Mouse (Mus musculus) retina, postnatal 7 days (tissue): ENCODE measurements around the gene Adam22.

Experiments used
- DNase-seq: peaks from one replicate; pipeline ENCODE4 v3.0.0-alpha.2; 2012; ENCODE audit warnings: low read depth, low spot score

The Adam22 gene

DNA sequence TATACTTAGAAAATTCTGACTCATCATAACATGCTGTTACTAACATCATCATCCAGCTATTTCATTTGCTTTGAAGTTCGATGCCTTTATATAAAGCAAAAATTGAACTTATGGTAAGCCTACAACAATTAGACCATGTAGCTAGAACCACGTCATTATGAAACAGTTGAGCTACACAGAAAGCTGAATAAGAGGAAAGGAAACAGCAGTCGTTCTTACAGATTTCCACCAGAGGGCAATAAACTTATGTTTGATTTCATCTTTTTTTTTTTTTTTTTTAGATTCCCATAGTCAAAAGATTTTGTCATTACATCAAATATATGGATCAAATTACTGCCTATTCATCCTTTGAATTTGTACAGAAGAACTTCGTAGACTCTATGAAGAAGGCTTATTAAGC, 203.2 kb downstream of the Adam22 start:
- DNase-seq: no peak

DNA sequence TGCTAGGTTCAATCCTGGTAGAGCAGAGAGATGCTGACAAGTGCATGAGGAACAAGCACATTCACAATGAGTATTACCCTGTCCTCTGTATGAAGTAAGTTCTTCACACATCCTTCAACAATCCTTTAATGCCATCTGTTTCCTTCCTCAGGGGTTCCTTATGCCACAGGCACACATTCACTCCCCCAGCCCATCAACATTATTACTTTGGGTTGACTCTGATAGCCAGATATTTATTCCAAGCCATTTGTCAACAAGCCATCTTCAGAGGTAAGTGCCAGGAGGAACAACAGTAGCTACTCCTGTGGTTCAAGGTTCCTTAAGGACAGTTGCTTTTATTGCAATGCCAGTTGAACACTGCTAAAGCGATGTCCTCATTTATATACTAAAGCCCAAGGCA, 216.3 kb downstream of the Adam22 start:
- DNase-seq: no peak

DNA sequence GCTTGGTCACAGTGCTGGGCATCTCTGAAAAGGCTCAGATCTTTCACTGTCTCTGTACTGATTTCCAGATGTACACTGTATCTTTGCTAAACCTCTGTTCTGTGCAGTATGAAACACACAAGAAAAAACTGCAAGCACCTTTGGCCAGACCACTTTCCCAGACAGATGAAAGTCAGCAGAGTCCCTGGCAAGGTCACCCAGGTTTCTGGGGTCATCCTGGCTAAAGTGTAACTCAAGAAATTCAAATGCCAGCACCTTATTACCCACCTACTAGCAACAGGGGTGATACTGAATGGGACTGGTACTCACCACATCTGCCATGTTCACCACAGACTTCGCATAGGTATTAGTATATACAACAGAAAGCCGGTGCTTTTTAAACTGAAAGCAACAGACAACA, 221.8 kb downstream of the Adam22 start:
- DNase-seq: no peak

DNA sequence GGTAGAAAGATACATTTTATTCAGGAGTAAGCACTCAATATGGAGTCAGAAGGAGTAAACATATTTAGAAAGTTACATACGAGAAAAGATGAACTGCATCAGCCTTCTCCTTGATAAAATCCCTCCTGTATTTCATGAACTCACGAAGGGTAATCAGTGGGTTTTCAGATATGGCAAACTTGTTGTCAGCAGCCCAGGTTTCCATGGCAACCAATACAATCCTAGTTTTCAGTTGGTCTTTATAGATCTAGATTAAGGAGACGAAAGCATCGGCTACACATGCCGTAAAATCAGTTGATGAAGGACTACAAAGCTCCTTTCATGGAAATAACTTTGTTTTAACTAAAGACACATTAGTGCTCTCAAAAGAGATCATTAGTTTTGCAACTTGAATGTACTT, 222.5 kb downstream of the Adam22 start:
- DNase-seq: no peak

DNA sequence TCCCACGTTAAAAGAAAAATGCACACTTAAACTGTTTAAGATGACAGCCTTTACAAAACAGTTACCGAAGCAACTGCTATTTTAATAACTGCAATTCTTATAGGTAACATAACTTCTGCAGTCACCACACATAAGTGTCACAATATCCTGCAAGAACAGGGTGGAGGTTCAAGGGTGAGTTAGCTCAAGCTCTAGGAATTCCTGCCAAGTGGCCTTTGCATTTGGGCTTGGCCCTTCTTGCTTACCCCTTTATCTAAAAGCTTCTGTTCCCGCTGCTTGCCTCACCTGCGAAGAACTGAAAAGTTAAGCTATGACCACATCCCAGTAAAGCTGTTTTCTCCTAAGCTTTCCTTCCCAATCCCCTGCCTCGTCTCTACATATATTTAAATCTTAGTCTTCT, 235.4 kb downstream of the Adam22 start:
- no peak for DNase-seq

DNA sequence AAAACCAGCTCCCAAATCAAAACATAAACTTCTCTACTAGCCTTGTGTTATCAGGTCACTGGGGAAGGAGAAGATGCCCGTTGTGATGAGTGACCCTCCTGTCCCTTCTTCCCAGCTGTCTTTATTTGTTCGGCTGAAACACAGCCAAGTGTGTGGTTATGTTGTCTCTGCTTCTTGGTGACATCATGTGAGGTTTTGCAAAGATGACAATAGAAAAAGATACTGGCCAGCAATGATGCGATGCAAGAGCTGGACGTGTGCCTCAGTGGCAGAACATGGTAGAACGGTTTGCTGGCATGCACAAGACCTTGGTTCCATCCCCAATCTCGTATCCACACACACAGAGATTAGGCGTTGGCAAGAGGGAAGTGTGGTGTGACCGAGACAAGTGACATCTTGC, 236.0 kb downstream of the Adam22 start:
- no peak for DNase-seq

DNA sequence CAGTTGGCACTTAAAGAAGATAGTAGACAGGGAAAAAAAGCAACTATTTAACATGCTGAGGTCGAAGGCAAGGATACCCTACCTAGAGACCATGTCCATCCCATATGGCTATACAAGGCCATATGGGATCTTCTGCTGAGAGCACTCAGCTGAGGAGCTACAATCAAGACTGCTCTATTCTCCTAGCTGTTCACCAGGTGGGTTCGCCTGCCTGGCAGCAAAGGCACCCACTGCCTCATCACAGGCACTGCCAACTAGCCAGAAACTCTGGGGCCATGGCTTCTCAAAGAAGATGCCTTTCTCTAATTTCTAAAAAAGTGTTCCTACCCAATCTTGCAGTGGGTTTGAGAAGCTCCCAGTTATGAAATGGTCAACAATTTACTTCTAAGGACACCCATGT, 238.2 kb downstream of the Adam22 start:
- no peak for DNase-seq

DNA sequence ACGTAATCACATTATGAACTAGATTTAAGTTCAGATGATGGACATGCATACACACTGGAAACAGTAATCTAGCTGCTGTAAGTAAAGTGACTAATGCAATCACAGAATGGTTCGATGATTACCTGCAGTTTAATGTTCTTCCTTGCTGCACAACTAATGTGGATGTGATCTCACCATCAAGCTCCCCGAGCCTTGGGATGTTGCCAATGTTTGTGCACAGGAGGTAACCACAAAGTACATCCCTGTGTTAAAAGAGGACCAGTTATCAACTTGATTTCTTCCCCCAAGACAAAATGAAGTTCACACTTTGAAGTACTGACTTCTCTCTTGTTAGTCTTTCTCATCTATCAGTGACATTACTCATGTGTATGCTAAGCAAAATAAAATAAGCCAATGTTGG, 247.0 kb downstream of the Adam22 start:
- DNase-seq: no peak

DNA sequence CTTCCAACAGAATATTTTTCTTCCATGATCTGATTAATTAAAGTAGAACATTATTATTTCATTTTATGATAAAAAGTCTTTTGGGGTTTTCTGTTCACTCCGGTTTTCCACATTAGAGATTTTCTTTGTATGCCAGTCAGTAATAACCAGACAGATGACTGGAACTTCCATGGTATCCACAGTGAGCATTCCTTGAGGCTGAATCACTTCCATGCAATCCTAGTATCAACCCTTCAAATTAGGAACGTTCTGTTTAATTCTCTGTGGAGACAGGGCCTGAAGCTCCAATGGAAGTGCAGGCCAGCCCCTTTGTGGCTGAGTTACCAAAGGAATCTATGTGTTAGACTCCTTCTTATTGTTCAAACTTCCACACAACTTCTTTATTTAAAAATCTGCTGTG, 247.9 kb downstream of the Adam22 start:
- DNase-seq: no peak

DNA sequence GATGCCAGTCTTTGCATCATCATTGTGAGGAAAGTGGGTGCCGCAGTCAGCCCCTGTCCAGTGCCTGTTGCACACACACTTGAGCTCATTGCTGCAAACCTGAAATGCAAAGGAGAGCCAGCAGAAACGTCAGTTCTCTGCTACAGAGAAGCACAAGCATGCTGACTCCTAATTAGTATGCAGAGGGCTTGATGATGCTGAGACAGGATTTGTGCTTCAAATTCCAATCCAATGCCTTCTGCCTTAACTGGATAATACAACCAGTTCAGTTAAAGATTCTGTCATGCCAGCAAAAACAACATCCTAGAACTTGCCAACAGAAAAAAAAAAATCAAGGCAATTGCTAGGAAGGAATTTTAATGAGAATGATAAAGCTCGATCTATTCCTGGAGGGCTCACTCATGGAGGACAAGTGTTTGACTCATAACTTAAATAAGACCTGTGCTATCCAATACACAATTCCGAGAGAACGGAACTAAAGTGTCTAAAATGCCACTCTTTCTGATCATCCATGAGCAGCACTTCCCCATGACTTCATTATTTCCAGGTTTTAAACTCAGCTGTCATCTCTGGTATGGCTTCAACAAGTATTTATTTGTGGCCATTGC, 251.3 kb downstream of the Adam22 start:
- no peak for DNase-seq

DNA sequence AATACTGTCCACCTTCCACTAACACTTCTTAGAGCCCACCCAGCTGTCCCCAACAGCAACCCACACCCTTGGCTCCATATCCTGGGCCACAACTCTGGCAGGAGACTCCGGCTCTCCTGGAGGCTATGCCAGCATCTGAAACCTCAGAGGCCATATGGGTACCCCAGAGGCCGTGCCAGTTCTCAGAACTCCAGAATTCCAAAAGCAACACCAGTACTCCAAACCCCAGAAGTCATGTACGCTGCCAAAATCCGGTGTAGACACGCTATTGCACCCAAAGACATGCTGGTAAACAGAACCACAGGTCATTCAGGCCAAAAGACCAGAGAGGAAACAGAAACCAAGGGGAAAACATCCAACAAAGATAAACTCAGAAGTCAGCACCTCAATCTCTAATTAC, 255.7 kb downstream of the Adam22 start:
- DNase-seq: no peak

DNA sequence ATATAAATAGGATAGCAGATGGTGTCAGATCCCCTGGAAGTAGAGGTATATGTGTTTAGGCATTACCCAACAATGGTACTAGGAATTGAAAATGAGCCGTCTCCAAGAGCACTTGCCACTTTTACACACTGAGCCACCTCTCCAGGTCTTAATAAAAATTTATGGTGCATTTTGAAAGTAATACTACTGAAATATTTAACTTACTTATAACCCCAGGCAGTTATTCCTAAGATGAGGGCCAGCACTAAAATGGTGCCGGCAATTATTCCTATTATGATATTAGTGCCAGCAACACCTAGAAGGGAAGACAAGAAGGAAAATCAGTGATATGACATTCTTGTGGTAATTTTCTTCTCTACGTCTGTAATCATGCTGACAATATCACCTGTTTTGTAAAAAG, 256.3 kb downstream of the Adam22 start:
- DNase-seq: no peak

DNA sequence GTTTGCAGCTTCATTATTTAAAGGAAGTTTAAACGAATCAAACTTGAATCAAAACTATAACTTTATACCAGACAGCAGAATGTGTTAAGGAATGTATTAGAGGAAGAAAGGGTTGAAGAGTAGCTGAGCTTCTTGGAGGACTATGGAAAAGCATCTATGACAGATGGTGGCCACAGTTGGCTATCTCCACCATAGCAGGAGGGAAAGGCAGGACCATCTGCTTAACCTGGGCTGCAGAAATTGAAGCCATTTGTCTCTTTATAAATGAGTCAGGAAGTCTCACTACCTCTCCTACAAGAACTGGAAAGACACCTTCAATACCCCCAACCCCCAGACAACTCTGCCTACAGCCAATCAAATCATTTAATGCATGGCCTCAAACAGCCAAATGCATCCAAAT, 272.3 kb downstream of the Adam22 start:
- no peak for DNase-seq

DNA sequence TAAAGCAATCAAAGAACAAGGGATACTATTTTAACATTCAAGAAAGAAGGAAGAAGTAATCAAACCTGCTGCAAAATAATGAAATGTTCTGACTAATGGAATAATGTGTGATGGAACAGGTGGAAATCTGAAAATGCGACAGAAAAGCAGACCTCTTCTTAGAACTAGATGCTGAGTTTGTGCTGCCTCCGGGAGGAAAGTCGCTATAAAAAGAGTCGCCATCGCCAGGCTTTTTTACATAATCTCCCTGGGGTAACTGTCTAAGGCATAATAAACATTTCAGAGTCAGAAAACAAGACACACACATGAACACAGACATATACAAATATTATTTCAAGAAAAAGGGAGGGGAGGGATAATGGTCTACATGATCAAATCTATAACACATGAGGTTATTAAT, 273.0 kb downstream of the Adam22 start:
- no peak for DNase-seq

DNA sequence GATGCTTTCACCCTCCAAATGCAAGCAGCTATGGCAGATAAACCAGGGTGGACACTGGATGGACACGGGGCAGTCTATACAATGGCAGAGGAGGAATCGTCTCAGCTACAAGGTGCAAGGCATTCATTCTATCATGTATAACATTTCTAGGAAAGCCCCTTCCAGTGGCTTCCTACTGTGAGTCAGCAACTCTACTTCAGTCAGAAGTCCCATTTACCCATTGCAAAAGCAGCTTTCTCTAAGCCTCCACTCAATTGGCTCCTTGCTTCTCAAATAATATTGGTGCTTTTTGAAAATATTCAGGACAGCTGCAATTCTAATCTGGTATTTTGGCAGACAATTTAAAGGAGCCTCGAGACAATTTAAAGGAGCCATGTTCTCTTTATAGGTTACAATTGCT, 279.8 kb downstream of the Adam22 start:
- DNase-seq: no peak

DNA sequence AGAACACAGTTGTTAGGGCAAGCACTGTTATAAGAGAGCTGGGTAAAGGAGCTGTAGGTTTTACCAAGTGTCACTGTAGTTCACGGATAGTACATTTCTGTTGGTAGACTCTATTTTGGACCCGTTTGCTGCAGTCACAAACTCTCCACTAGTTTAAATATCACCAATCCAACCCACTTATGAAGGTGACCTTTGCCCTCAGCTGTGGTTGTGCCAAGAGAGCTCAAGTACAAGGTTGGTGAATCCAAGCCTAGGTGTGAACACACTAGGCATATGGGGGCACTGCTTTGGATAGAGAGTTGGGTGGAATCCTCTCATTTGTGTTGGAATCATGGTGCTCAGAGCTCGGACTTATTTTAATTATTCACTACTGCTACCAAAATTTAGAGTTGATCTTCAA, 282.3 kb downstream of the Adam22 start:
- DNase-seq: no peak

DNA sequence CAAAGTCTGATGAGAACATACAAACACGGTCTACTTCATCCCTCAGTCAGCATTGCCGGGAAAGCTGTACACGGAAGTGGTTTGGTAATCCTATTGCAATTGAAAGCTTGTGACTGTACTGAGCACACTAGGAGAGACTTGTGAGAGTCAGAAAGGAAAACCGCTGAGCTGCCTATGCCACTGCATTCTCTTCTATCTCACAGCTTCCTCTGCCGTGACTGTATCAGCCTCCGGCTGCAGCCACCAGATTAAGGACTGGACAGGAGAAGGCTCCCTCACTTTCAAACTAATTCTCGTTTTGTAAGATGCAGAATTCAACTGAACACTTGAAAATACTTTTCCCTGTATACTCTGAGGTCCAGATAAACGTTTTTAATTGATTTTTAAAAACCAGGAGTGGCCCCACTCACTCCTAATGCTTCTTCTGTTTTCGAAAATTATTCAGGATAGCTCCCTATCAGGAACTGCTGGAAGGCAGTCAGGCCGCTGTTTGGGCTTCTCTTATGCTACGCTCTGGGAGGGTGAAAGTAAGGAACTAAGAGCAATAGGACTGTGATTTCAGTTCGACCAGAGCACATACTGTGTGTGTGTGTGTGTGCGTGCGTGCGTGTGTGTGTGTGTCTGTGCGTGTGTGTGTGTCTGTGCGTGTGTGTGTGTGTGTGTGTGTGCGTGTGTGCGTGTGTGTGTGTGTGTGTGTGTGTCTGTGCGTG, 285.0 kb downstream of the Adam22 start:
- no peak for DNase-seq

DNA sequence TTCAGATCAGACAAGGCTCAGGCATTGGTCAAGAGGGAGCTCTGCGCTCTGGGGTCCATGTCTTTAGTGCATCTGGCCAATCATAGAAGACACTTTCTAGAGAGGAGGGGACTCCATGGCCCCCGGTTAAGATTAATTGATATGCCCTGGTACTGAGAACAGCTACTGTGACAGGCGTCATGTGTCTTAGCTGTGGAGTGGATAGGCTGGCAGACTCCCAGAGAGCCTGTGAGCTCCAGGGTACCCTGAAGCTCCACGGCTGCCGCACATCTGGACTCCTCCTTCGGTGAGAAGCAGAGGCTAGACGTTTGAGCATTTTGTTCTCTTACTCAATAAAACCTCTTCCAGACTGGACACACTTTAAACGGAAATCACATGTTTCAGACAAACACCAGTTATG, 290.5 kb downstream of the Adam22 start:
- no peak for DNase-seq

DNA sequence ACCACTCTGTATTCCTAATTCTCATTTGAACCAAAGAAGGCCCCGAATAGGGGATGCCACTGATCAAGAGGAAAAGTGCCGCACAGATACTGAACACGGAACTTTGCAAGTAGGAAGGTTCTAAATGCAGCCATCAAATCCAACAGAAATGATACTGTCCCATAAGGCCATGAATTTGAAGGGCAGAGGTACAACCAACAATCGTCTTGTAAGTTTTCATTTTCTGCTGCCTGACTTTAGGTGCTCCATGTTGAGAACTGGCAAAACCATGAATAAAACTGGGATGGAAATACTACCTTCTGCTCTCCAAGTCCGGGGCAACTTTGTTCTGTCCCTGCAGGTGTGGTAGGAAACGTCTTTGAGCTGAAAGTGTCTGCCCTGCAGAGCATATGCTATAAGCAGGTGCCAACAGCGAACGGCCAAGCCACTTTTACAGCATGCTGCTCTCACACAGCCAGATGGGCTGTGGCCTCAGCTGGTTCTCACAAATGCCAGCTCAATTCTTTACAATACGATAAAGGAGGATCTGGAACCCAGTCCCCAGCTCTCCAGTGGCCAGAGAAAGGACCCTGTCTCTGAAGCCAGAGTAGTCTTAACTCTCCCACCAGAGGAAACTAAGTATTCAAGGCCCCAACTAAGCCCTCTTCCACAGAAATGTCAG, 293.9 kb downstream of the Adam22 start:
- DNase-seq: no peak

DNA sequence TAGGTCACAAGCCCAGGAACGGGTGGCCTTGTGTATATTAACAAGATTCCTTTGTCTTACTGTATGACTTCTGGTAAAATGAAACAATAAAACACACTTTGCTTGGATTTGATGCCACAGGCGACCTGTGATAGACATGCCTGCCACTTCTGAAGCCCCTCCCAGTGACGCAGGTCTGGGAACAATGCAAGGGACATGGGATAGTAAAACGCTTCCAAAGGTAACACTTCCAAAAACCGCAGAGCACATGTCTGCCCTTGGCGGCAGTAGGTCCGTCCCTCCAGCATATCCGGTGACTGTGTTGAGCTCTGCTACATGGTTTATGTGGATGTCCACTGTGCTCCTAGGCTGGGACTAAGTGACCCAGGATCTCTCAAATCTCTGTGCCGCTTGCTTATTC, 294.6 kb downstream of the Adam22 start:
- no peak for DNase-seq

DNA sequence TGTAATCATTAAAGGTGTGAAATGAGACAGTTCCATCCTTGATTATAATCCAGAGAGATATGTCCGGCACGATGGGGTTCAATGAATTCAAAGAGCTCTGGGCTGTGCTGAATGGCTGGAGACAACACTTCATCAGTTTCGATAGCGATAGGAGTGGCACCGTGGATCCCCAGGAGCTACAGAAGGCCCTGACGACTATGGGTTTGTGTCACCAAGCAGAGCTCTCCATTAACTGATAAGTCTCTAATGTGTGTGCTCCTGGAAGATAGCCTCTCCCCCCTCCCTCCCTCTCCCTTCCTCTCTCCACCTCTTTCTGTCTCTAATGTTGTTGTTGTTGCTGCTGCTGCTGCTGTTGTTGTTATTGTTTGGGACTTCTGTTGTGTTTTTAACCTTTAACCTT, 304.8 kb downstream of the Adam22 start:
- no peak for DNase-seq

DNA sequence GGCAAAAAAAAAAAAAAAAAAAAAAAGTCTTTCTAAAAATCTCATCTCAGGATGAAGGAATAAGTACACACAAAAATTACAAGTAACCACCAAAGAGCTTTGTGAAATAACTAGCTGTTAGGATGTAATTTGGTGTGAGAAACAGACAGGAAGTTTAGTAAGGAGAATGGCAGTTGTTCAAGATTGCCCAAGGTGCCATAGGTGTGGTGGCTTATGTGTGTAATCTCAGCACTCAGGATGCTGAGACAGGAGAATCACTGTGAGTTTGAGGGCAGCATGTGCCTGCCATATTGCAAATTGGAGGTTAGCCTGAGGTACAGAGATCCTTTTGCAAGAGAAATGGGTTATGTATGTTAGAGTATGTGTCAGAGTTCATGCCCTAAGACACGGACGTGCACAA, 305.5 kb downstream of the Adam22 start:
- DNase-seq: no peak

DNA sequence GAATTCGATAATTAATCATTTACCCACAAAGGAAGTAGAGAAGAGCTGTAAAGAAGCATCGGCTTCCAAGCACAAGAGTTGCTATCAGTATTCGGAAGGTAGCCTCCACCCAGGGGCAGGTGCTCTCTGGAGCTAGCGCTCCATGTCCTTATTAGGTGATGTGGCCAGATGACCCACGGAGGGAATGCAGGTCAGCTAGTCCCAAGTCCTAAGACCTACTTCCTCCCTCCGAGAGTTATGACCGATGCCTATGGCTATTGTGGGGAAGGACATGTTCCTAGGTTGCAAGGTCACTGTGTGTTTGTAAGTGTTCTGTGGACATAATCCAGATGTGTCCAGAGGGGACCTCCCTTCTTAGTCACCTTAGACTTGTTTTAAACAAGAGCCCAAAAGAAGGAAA, 309.9 kb downstream of the Adam22 start:
- DNase-seq: no peak

DNA sequence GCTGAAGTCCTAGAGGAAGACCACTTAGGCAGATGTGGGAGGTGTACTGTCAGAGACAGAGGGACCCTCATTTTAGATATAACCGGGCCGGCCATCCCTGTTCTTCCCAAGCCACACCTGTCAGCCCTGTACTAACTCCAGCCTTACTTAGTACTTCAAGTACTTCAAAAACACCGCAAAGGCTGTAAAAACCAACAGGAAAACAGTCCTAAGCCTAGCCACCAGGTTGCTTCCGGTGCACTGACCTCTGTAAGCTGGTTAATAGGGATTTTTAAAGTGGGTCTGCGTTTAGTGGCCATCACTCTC, 311.0 kb downstream of the Adam22 start:
- no peak for DNase-seq
